Mouse (Mus musculus) megakaryocyte, embryonic 14.5 days (primary cell): Measurements from ENCODE around the gene Plcg2.

ENCODE experiments used
- FLI1 ChIP-seq: IDR thresholded peaks from 2 replicates; pipeline ENCODE4 v1.6.1; 2012; ENCODE audit warnings: low read length, inconsistent platforms, mixed read lengths
- GATA1 ChIP-seq: IDR thresholded peaks from 3 replicates; pipeline ENCODE4 v1.6.1; 2012; ENCODE audit warnings: mixed read lengths, low read length, inconsistent platforms, borderline replicate concordance

DNA sequence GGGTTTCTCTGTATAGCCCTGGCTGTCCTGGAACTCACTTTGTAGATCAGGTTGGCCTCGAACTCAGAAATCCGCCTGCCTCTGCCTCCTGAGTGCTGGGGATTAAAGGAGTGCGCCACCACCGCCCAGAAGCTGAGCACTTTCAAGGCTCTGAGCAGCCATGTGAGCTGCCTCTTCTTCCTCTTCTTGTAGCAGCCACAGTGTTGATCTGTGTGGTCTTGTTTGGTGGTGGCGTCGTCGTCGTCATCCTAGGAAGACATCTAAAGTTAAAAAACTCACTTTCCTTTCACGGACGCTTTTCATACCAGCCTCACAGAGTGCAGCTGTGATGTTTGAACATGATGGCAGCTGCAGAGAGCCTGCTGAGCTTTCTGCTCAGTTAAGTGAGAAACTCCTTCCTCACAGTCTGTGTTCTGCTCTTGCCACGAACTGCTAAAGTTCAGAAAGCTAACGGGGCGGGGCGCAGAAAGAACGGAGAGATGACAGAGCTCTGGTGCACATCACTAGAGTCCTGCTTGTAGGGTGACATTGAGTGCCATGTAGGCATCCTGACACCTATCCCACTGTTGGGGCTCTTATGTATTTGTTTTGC, 34.4 kb downstream of the Plcg2 start:
- TF ChIP-seq GATA1: no peak
- no peak for TF ChIP-seq FLI1
